Mouse (Mus musculus): ENCODE results near the gene Preb.

DNA sequence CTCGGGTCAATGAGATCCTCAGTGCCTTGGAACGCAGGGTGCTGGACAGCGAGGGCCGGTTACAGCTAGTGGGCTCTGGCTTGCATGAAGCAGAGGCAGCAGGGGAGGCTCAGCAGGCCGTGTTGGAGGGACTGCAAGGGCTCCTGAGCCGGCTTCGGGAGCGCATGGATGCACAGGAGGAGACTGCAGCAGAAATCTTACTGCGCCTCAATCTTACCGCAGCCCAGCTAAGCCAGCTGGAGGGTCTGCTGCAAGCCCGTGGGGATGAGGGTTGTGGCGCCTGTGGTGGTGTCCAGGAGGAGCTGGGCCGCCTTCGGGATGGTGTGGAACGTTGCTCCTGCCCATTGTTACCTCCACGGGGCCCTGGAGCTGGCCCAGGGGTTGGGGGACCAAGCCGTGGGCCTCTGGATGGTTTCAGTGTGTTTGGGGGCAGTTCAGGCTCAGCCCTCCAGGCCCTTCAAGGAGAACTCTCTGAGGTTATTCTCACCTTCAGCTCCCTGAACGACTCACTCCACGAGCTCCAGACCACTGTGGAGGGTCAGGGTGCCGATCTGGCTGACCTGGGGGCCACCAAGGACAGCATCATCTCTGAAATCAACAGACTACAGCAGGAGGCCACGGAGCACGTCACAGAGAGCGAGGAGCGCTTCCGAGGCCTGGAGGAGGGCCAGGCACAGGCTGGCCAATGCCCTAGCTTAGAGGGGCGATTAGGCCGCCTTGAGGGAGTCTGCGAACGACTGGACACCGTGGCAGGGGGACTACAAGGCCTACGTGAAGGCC is 42.1 kb downstream of the Preb start:
- TF ChIP-seq EP300 (optimal IDR thresholded peaks at IDR 0.05) (no peak), CTCF (IDR thresholded peaks at IDR 0.05; ENCODE audit: low read depth) (no peak)
